Mouse (Mus musculus) intestine, embryonic 15.5 days (tissue): ENCODE data around the gene H2-DMb2. TPM values are rescaled to one million over a fixed set of nuclear protein-coding genes. Genes with fewer than 3 reads are reported as not detected.
A peak's percentile ranks its signal among the peaks of the same experiment; 100 is the strongest.

Experiments used
- ATAC-seq: fragments of 200-750 bp; cut with Nextera tagmentation; 2 replicates; pipeline ENCODE4 v1.8.0; 2017; ENCODE audit warnings: moderate TSS enrichment, moderate library complexity
- H3K27ac ChIP-seq: fragments of 300-500 bp; sonication (generic); 2 replicates; pipeline ENCODE4 v1.5.1; 2015; ENCODE audit warnings: mild to moderate bottlenecking, inconsistent platforms
- H3K27me3 ChIP-seq: fragments of 300-500 bp; sonication (generic); replicated peaks from 2 replicates; pipeline ENCODE4 v1.6.1; 2015; ENCODE audit warnings: inconsistent platforms
- H3K36me3 ChIP-seq: fragments of 300-500 bp; sonication (generic); 2 replicates; pipeline ENCODE4 v1.6.1; 2015; ENCODE audit warnings: inconsistent platforms
- H3K4me1 ChIP-seq: fragments of 300-500 bp; sonication (generic); replicated peaks from 2 replicates; pipeline ENCODE4 v1.6.1; 2015; ENCODE audit warnings: inconsistent platforms
- H3K4me2 ChIP-seq: fragments of 300-500 bp; sonication (generic); replicated peaks from 2 replicates; pipeline ENCODE4 v1.6.1; 2015; ENCODE audit warnings: mild to moderate bottlenecking, inconsistent platforms
- H3K4me3 ChIP-seq: fragments of 300-500 bp; sonication (generic); replicated peaks from 2 replicates; pipeline ENCODE4 v1.5.1; 2015; ENCODE audit warnings: inconsistent platforms
- H3K9ac ChIP-seq: fragments of 300-500 bp; sonication (generic); 2 replicates; pipeline ENCODE4 v1.6.1; 2015; ENCODE audit warnings: inconsistent platforms
- H3K9me3 ChIP-seq: fragments of 300-500 bp; sonication (generic); 2 replicates; pipeline ENCODE4 v1.6.1; 2016; ENCODE audit warnings: inconsistent platforms
- WGBS: fragments of 180-500 bp; shearing (Covaris S2); methylation state at CpG from one replicate; pipeline ENCODE4 v1.1.7; 2015; 5-methylcytosine and 5-hydroxymethylcytosine counted together
- polyA plus RNA-seq: library from polyadenylated mRNA; unstranded; fragments of >200 nt; fragmentation: Nextera tagmentation; extraction: Ambion mirVana; gene quantifications from 2 replicates; pipeline ENCODE4 v1.2.1, GENCODE M21; 2015

The H2-DMb2 gene
- polyA plus RNA-seq, 1 experiment from 2014 or later, result 0.83 TPM

GRCm38 (mm10) chr17:34107109-34107867, 35.8 kb upstream of the H2-DMb2 start:
- Histone ChIP-seq H3K36me3 (peaks cover 27% of the 10 kb centered on the region), H3K9ac (no peak overlapping the region), H3K27me3 (no peaks in the 10 kb centered on the region), H3K4me3 (no peak overlapping the region), H3K9me3 (no peaks in the 10 kb centered on the region), H3K4me1 (0 out of 2 replicates have a peak, but pooled peaks cover 3% of the 10 kb centered on the region), H3K4me2 (no peak overlapping the region), H3K27ac (no peak overlapping the region)
- no peak for ATAC-seq
- WGBS, result 83% methylated on average over 7 of the region's 7 CpGs

GRCm38 (mm10) chr17:34108460-34108859, 34.6 kb upstream of the H2-DMb2 start:
- ATAC-seq, result no peak
- H3K4me1 ChIP-seq, result 0 out of 2 replicates have a peak, but pooled peaks cover 3% of the 10 kb centered on the region
- H3K4me2 ChIP-seq, result no peak overlapping the region
- H3K27ac ChIP-seq, result no peak overlapping the region
- H3K27me3 ChIP-seq, result no peaks in the 10 kb centered on the region
- no peak overlapping the region for H3K4me3 ChIP-seq
- peaks cover 39% of the 10 kb centered on the region for H3K36me3 ChIP-seq
- H3K9ac ChIP-seq, result no peak overlapping the region
- 71% methylated on average over 6 of the region's 6 CpGs for WGBS
- H3K9me3 ChIP-seq, result no peaks in the 10 kb centered on the region

- Histone ChIP-seq H3K4me1 (0 out of 2 replicates have a peak, but pooled peaks cover 3% of the 10 kb centered on the region), H3K27me3 (no peaks in the 10 kb centered on the region), H3K9me3 (no peaks in the 10 kb centered on the region), H3K4me3 (no peak overlapping the region), H3K27ac (no peak overlapping the region), H3K36me3 (peaks cover 47% of the 10 kb centered on the region), H3K9ac (no peak overlapping the region), H3K4me2 (no peak overlapping the region)
- 78% methylated on average over 14 of the region's 14 CpGs for WGBS
- ATAC-seq, result peak; percentile 23; the same call in 1 of the 2 replicates
Measured at GRCm38 (mm10) chr17:34109038-34109805, 33.9 kb upstream of the H2-DMb2 start.

- WGBS, result 62% methylated on average over 3 of the region's 3 CpGs
- peaks cover 53% of the 10 kb centered on the region for H3K36me3 ChIP-seq
Measured at GRCm38 (mm10) chr17:34109806-34110195, 33.3 kb upstream of the H2-DMb2 start.

GRCm38 (mm10) chr17:34110309-34110708, 32.8 kb upstream of the H2-DMb2 start:
- Histone ChIP-seq H3K9me3 (no peaks in the 10 kb centered on the region), H3K27ac (no peak overlapping the region), H3K4me3 (no peak overlapping the region), H3K4me1 (peaks cover 14% of the 10 kb centered on the region; the same call in 1 of the 2 replicates), H3K9ac (no peak overlapping the region), H3K27me3 (no peaks in the 10 kb centered on the region), H3K36me3 (peaks cover 58% of the 10 kb centered on the region), H3K4me2 (no peak overlapping the region)
- ATAC-seq, result 0 out of 2 replicates have a peak, but pooled peaks have one; percentile 18
- 56% methylated on average over 8 of the region's 8 CpGs for WGBS

More at GRCm38 (mm10) chr17:34109806-34110195, 33.3 kb upstream of the H2-DMb2 start:
- no peak overlapping the region for H3K9ac ChIP-seq
- peak; percentile 47 for ATAC-seq
- no peak overlapping the region for H3K27ac ChIP-seq
- no peak overlapping the region for H3K4me3 ChIP-seq
- H3K9me3 ChIP-seq, result no peaks in the 10 kb centered on the region
- H3K4me1 ChIP-seq, result peaks cover 9% of the 10 kb centered on the region; the same call in 1 of the 2 replicates
- H3K4me2 ChIP-seq, result no peak overlapping the region
- H3K27me3 ChIP-seq, result no peaks in the 10 kb centered on the region

GRCm38 (mm10) chr17:34114114-34114513, 29.0 kb upstream of the H2-DMb2 start:
- Histone ChIP-seq H3K27ac (no peak overlapping the region), H3K4me2 (no peak overlapping the region), H3K9me3 (no peaks in the 10 kb centered on the region), H3K4me3 (no peak overlapping the region), H3K36me3 (peaks cover 79% of the 10 kb centered on the region), H3K9ac (no peak overlapping the region), H3K27me3 (no peaks in the 10 kb centered on the region), H3K4me1 (peaks cover 27% of the 10 kb centered on the region)
- ATAC-seq, result no peak
- WGBS, result 93% methylated on average over 7 of the region's 7 CpGs

GRCm38 (mm10) chr17:34116736-34117370, 26.3 kb upstream of the H2-DMb2 start:
- ATAC-seq, result no peak
- 21% methylated on average over 7 of the region's 7 CpGs for WGBS
- Histone ChIP-seq H3K4me1 (peaks cover 24% of the 10 kb centered on the region), H3K27me3 (no peaks in the 10 kb centered on the region), H3K9ac (peak overlapping the region; percentile 48), H3K27ac (no peak overlapping the region), H3K36me3 (peaks cover 57% of the 10 kb centered on the region), H3K4me2 (peak overlapping the region; percentile 82), H3K4me3 (peak overlapping the region; percentile 92), H3K9me3 (no peaks in the 10 kb centered on the region)

GRCm38 (mm10) chr17:34117421-34118112, 25.5 kb upstream of the H2-DMb2 start:
- H3K36me3 ChIP-seq, result peaks cover 51% of the 10 kb centered on the region
- WGBS, result 1% methylated on average over 5 of the region's 5 CpGs
- H3K4me2 ChIP-seq, result peak overlapping the region; percentile 82
- 0 out of 2 replicates have a peak overlapping the region, but pooled peaks have one; percentile 100 for H3K27ac ChIP-seq
- no peaks in the 10 kb centered on the region for H3K9me3 ChIP-seq
- peak overlapping the region; percentile 92 for H3K4me3 ChIP-seq
- H3K4me1 ChIP-seq, result peaks cover 24% of the 10 kb centered on the region
- no peak for ATAC-seq
- peak overlapping the region; percentile 93 for H3K9ac ChIP-seq
- no peaks in the 10 kb centered on the region for H3K27me3 ChIP-seq

GRCm38 (mm10) chr17:34118113-34118872, 24.8 kb upstream of the H2-DMb2 start:
- H3K4me2 ChIP-seq, result peak overlapping the region; percentile 82
- peaks cover 44% of the 10 kb centered on the region for H3K36me3 ChIP-seq
- peak overlapping the region; percentile 100 for H3K27ac ChIP-seq
- ATAC-seq, result no peak
- under 1% methylated on average over 67 of the region's 67 CpGs for WGBS
- peak overlapping the region; percentile 93 for H3K9ac ChIP-seq
- no peaks in the 10 kb centered on the region for H3K27me3 ChIP-seq
- H3K4me1 ChIP-seq, result peaks cover 24% of the 10 kb centered on the region
- peak overlapping the region; percentile 92 for H3K4me3 ChIP-seq
- no peaks in the 10 kb centered on the region for H3K9me3 ChIP-seq

GRCm38 (mm10) chr17:34118873-34119248, 24.2 kb upstream of the H2-DMb2 start:
- peak overlapping the region; percentile 92 for H3K4me3 ChIP-seq
- ATAC-seq, result peak; percentile 31
- WGBS, result under 1% methylated on average over 37 of the region's 38 CpGs
- peak overlapping the region; percentile 93 for H3K9ac ChIP-seq
- peak overlapping the region; percentile 82 for H3K4me2 ChIP-seq
- H3K4me1 ChIP-seq, result peaks cover 29% of the 10 kb centered on the region
- peaks cover 38% of the 10 kb centered on the region for H3K36me3 ChIP-seq
- peak overlapping the region; percentile 100 for H3K27ac ChIP-seq
- no peaks in the 10 kb centered on the region for H3K27me3 ChIP-seq
- no peaks in the 10 kb centered on the region for H3K9me3 ChIP-seq
